Mouse (Mus musculus) forebrain, embryonic 16.5 days (tissue): ENCODE measurements around the gene Ifi35. TPM values are rescaled to one million over a fixed set of nuclear protein-coding genes. Genes with fewer than 3 reads are reported as not detected.

Experiments used
- ATAC-seq: fragments of 200-750 bp; cut with Nextera tagmentation; 2 replicates; pipeline ENCODE4 v1.8.0; 2017; ENCODE audit warnings: mild to moderate bottlenecking, moderate library complexity
- H3K27ac ChIP-seq: fragments of 300-500 bp; sonication (generic); 2 replicates; pipeline ENCODE4 v1.5.1; 2014; ENCODE audit warnings: low read length, control low read depth
- H3K27me3 ChIP-seq: fragments of 300-500 bp; sonication (generic); replicated peaks from 2 replicates; pipeline ENCODE4 v1.6.1; 2014; ENCODE audit warnings: low read length; ENCODE audit not compliant: control insufficient read depth, insufficient read depth
- H3K36me3 ChIP-seq: fragments of 300-500 bp; sonication (generic); 2 replicates; pipeline ENCODE4 v1.6.1; 2014; ENCODE audit not compliant: control insufficient read depth, insufficient read depth
- H3K4me1 ChIP-seq: fragments of 300-500 bp; sonication (generic); replicated peaks from 2 replicates; pipeline ENCODE4 v1.6.1; 2014; ENCODE audit warnings: low read length; ENCODE audit not compliant: control insufficient read depth, insufficient read depth
- H3K4me2 ChIP-seq: fragments of 300-500 bp; sonication (generic); 2 replicates; pipeline ENCODE4 v1.6.1; 2014; ENCODE audit warnings: mild to moderate bottlenecking, low read length, control low read depth
- H3K4me3 ChIP-seq: fragments of 300-500 bp; sonication (generic); replicated peaks from 2 replicates; pipeline ENCODE4 v1.5.1; 2014; ENCODE audit warnings: mild to moderate bottlenecking, low read length, control low read depth
- H3K9ac ChIP-seq: fragments of 300-500 bp; sonication (generic); replicated peaks from 2 replicates; pipeline ENCODE4 v1.6.1; 2014; ENCODE audit warnings: low read depth, low read length, control low read depth
- H3K9me3 ChIP-seq: fragments of 300-500 bp; sonication (generic); 2 replicates; pipeline ENCODE4 v1.6.1; 2016; ENCODE audit warnings: low read length; ENCODE audit not compliant: control insufficient read depth
- WGBS: fragments of 180-500 bp; shearing (Covaris S2); extraction: QIAGEN DNeasy Blood & Tissue Kit; methylation state at CpG from one replicate; pipeline ENCODE4 v1.1.7; 2014; 5-methylcytosine and 5-hydroxymethylcytosine counted together
- polyA plus RNA-seq: library from polyadenylated mRNA; unstranded; fragments of >200 nt; fragmentation: Nextera tagmentation; extraction: Ambion mirVana; gene quantifications from 2 replicates; pipeline ENCODE4 v1.2.1, GENCODE M21; 2015

The Ifi35 gene
- polyA plus RNA-seq, 1 experiment from 2014 or later, result 2.2 TPM

- ATAC-seq, result peak; percentile 46; the same call in 1 of the 2 replicates
- H3K36me3 ChIP-seq, result peaks cover 7% of the 10 kb centered on the region
- H3K9me3 ChIP-seq, result no peaks in the 10 kb centered on the region
- H3K9ac ChIP-seq, result no peak overlapping the region
- 11% methylated on average over 6 of the region's 6 CpGs for WGBS
- H3K4me1 ChIP-seq, result peaks cover 6% of the 10 kb centered on the region; the same call in 1 of the 2 replicates
- no peaks in the 10 kb centered on the region for H3K27me3 ChIP-seq
- H3K27ac ChIP-seq, result no peak overlapping the region
- no peak overlapping the region for H3K4me3 ChIP-seq
- no peak overlapping the region for H3K4me2 ChIP-seq
Measured at GRCm38 (mm10) chr11:101454702-101455101, 6.5 kb downstream of the Ifi35 start.

GRCm38 (mm10) chr11:101455627-101456026, 7.4 kb downstream of the Ifi35 start:
- 90% methylated on average over 7 of the region's 7 CpGs for WGBS
- ATAC-seq, result no peak
- Histone ChIP-seq H3K27me3 (no peaks in the 10 kb centered on the region), H3K27ac (no peak overlapping the region), H3K9me3 (no peaks in the 10 kb centered on the region), H3K4me3 (no peak overlapping the region), H3K4me2 (no peak overlapping the region), H3K9ac (no peak overlapping the region), H3K36me3 (peaks cover 16% of the 10 kb centered on the region), H3K4me1 (peaks cover 6% of the 10 kb centered on the region; the same call in 1 of the 2 replicates)

DNA sequence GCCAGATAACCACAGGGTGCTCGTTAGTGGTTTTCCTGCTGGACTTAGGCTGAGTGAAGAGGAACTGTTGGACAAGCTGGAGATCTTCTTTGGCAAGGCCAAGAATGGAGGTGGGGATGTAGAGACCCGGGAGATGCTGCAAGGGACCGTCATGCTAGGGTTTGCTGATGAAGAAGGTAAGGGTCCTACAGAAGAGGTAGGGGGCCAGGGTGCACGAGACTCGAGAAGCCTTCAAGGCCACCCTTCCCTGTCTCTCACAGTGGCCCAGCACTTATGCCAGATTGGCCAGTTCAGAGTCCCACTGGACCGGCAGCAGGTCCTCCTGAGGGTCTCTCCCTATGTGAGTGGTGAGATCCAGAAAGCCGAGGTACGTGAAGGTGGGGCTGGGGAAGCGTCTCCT, 9.4 kb downstream of the Ifi35 start:
- Histone ChIP-seq H3K27me3 (no peaks in the 10 kb centered on the region), H3K4me2 (no peak overlapping the region), H3K4me1 (peaks cover 11% of the 10 kb centered on the region), H3K27ac (no peak overlapping the region), H3K4me3 (no peak overlapping the region), H3K9me3 (no peaks in the 10 kb centered on the region), H3K36me3 (peaks cover 23% of the 10 kb centered on the region), H3K9ac (no peak overlapping the region)
- 89% methylated on average over 9 of the region's 9 CpGs for WGBS
- ATAC-seq, result no peak

- H3K27ac ChIP-seq, result no peak overlapping the region
- peaks cover 23% of the 10 kb centered on the region for H3K36me3 ChIP-seq
- H3K4me2 ChIP-seq, result no peak overlapping the region
- WGBS, result 91% methylated on average over 12 of the region's 12 CpGs
- no peak overlapping the region for H3K4me3 ChIP-seq
- no peak overlapping the region for H3K9ac ChIP-seq
- H3K27me3 ChIP-seq, result no peaks in the 10 kb centered on the region
- H3K4me1 ChIP-seq, result peaks cover 17% of the 10 kb centered on the region
- no peaks in the 10 kb centered on the region for H3K9me3 ChIP-seq
- no peak for ATAC-seq
Measured at GRCm38 (mm10) chr11:101458217-101458616, 10.0 kb downstream of the Ifi35 start.

DNA sequence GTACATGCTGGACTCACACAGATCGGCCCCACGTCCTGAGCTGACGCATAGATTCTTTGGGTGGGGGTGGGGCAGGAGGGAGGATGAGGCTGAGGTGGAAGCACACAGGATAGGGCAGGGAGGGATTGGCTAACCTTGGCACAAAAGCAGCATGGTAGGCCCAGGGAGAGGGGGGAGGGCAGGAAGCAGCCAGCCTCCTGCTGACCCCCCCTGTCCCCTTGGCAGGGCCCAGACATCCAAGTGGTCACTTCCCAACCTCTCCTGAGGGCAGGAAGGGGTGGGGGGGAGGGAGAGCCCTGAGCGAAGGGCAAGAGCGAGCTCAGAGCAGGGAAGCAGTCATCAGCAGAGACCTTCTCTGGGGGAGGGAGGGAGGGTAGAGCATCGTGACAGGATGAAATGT, 11.5 kb downstream of the Ifi35 start:
- Histone ChIP-seq H3K4me2 (no peak overlapping the region), H3K4me1 (peaks cover 27% of the 10 kb centered on the region), H3K9me3 (no peaks in the 10 kb centered on the region), H3K27ac (no peak overlapping the region), H3K36me3 (peaks cover 23% of the 10 kb centered on the region), H3K27me3 (no peaks in the 10 kb centered on the region), H3K4me3 (no peak overlapping the region), H3K9ac (no peak overlapping the region)
- WGBS, result 54% methylated on average over 6 of the region's 6 CpGs
- ATAC-seq, result 0 out of 2 replicates have a peak, but pooled peaks have one; percentile 11

GRCm38 (mm10) chr11:101460321-101460720, 12.1 kb downstream of the Ifi35 start:
- H3K4me3 ChIP-seq, result no peak overlapping the region
- peaks cover 29% of the 10 kb centered on the region for H3K4me1 ChIP-seq
- WGBS, result 90% methylated on average over 15 of the region's 15 CpGs
- H3K4me2 ChIP-seq, result no peak overlapping the region
- peaks cover 23% of the 10 kb centered on the region for H3K36me3 ChIP-seq
- H3K9me3 ChIP-seq, result no peaks in the 10 kb centered on the region
- H3K27me3 ChIP-seq, result no peaks in the 10 kb centered on the region
- no peak overlapping the region for H3K27ac ChIP-seq
- H3K9ac ChIP-seq, result no peak overlapping the region
- no peak for ATAC-seq

GRCm38 (mm10) chr11:101462141-101462540, 13.9 kb downstream of the Ifi35 start:
- Histone ChIP-seq H3K36me3 (peaks cover 23% of the 10 kb centered on the region), H3K4me2 (no peak overlapping the region), H3K4me3 (no peak overlapping the region), H3K27me3 (no peaks in the 10 kb centered on the region), H3K9me3 (no peaks in the 10 kb centered on the region), H3K4me1 (peaks cover 40% of the 10 kb centered on the region), H3K9ac (no peak overlapping the region), H3K27ac (no peak overlapping the region)
- ATAC-seq, result no peak
- 74% methylated on average over 14 of the region's 14 CpGs for WGBS

DNA sequence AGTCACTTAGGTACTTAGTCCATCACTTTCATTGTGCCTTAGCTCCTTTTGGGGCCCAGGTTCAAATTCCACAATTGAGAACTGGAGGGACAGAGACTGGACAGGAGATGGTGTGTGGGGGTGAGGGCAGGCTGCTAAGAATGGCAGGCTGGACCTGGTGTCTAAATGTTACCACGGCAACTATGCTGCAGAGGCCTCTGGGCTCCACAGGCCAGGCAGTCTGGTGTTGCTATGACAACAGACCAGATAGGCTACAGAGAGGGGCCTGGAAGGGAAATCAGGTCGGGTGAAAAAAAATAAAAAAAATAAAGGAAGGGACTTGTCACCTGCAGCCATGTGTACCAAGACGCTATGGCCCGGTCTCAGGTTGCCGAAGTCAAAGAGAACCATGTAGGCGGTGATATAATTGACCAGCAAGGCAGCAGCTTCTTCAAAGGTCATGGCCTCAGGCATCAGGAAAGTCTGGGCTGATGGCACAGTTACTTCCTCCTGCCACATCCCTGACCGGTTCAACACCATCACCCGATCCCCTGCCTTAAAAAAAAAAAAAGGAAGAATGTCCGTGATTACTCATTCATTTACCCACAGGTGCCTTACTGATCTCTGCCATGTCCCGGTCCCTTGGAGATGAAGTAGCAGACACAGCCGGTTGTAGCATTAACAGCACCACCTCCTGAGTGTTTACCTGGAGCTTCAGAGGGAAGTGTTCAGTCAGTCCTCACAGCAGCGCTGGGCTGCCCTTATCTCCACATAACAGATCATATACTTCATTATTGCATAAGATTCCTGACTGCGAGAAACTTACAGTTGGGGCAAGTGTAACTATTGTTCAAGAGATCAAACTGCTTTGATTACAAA, 14.6 kb downstream of the Ifi35 start:
- Histone ChIP-seq H3K4me1 (peaks cover 46% of the 10 kb centered on the region), H3K27ac (no peak overlapping the region), H3K9me3 (no peaks in the 10 kb centered on the region), H3K9ac (no peak overlapping the region), H3K27me3 (no peaks in the 10 kb centered on the region), H3K4me3 (no peak overlapping the region), H3K4me2 (peak overlapping the region; percentile 67), H3K36me3 (peaks cover 23% of the 10 kb centered on the region)
- ATAC-seq, result no peak
- WGBS, result 44% methylated on average over 13 of the region's 13 CpGs

DNA sequence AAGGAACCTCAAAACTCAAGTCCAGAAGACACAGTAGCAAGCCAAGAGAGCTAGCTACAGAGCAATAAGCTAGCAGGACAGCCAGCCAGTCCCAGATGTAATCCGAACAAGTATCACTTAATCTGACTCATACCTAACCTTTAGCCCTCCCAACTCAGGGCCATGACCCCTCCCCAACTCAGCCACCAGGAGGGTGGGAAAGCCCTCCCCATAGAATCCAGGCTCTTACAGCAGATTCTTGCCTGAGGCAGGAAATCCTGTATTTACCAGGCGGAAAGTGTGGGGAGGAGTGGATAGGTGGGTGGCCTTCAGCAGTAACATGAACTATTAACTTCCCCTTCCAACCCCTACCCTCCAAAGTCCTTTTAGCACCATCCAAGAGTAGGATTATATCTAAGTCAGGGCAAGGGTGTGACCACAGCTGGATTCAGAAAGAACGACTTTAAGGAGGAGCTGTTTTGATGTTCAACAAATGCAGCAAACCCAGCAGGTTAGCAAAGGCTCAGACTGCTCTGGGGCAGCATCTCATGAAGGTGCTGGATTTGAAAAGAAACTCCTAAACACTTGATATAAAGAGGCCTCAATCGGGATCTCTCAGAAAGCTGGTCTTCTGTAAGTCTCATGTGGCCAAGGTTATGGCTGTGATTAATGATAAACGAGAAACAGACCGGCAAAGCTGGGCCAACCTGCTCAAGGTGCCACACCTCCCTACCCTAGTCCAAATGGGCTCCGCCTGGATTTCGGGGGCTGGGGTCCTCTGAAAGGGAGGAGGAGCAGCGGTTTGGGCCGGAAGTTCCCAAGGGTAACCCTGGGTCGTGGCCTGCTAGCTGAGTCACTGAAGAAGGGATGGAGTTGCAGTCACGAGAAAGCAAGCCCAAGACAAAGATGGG, 16.2 kb downstream of the Ifi35 start, which contains the start of gene Rnd2:
TSS of gene Rnd2 (plus strand) at position 789 of the 890 bp plus-strand sequence.
- Histone ChIP-seq H3K36me3 (peaks cover 19% of the 10 kb centered on the region), H3K9ac (peak within 1 kb of the TSS; percentile 95), H3K27me3 (no peaks in the 10 kb centered on the region), H3K27ac (peak within 1 kb of the TSS; percentile 89), H3K4me1 (peaks cover 52% of the 10 kb centered on the region), H3K4me3 (peak within 1 kb of the TSS; percentile 94), H3K4me2 (peak within 1 kb of the TSS; percentile 67), H3K9me3 (no peaks in the 10 kb centered on the region)
- WGBS, result 22% methylated on average over 12 of the region's 12 CpGs
- no peak for ATAC-seq
